Mouse (Mus musculus): ENCODE results near the gene Me1. TPM values are rescaled to one million over a fixed set of nuclear protein-coding genes. Genes with fewer than 3 reads are reported as not detected.

The Me1 gene
- total RNA-seq, 4 experiments from 2014 or later = 50.5 to 62.9 (median 52.2) TPM

DNA sequence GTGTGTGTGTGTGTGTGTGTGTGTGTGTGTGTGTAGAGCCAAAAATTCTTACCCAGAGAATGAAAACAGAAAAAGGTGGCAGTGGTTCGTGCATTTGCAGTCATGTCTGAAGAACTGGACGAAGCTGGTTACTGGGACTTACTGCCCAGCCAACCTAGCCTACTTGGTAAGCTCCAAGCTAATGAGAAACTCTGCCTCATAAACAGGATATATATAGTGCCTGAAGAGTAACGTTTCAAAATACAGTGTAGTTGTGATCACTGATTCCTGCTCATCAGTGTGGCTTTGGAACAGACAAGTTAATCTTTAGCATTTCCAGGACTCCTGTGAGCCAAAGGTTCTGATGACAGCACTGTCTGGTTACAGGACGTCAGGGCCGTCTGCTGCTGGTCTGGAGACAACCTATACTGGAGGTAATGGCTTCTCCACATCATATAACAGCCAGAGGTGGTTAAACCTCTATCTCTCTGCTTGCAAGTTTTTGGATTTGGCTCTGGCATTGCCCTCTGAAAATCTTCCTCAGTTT lies 146.1 kb downstream of the Me1 start:
- no peak for DNase-seq (ENCODE audit: low spot score in 2 of 2)

DNA sequence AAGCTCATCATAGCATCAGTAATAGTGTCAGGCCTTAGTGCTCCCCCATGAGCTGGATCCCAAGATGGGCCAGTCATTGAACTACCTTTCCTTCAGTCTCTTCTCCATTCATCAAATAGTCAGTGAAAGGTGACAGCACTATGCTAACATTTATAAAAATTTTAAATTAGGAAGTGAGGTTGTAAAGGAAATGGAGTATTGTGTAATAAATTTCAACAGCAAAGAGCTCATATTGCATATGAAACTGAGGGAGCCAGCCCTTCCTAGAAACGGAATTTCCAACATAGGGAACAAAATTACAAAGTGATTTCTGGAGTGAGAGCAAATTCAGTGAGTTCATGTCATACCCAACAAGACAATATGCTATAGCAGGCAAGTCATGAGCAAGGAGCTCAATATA lies 151.2 kb downstream of the Me1 start:
- DNase-seq (ENCODE audit: low spot score in 2 of 2) = no peak

DNA sequence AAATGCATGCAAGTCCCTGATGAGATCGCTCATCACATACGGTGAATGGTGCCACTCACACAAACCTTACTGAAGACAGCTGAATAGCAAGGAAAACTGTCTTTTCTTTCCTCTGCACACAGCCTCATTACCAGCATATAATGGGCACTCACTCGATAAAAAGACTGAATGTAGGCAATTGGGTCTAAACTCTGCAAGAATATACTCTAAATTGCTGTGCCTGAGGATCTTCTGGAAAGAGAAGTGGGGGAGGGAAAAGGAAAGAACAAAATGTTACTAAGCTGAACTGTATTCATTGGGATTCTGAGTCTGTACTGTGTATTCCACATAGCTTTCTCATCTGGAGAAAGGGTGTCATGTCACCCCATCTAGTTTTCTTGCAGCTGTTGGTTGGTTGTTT lies 152.3 kb downstream of the Me1 start:
- no peak for DNase-seq (ENCODE audit: low spot score in 2 of 2)

GRCm38 (mm10) chr9:86534071-86534470 lies 161.7 kb downstream of the Me1 start:
- no peak for DNase-seq (ENCODE audit: low spot score in 2 of 2)

Other genes with a start within 250 kb of the Me1 start
- gene Ube2cbp, start 231.0 kb downstream of the Me1 start, total RNA-seq (2022) = 1 to 10 TPM; 6.2 to 9.4 (median 7.9) TPM
- gene Dop1a, start 228.8 kb downstream of the Me1 start, total RNA-seq (2022) = 10 to 100 TPM; 53.2 to 62.0 (median 57.5) TPM
- gene Pgm3, start 124.1 kb downstream of the Me1 start, total RNA-seq (2022) = 10 to 100 TPM; 17.9 to 21.1 (median 18.7) TPM
- gene Rwdd2a, start 124.0 kb downstream of the Me1 start, total RNA-seq (2022) = 10 to 100 TPM; 28.6 to 32.2 (median 30.4) TPM
- 1 to 10 TPM; 2.0 to 2.7 (median 2.3) TPM for gene Prss35, start 47.7 kb upstream of the Me1 start, total RNA-seq (2022)
- gene Snap91, start 184.7 kb upstream of the Me1 start, total RNA-seq (2022) = 100 to 1,000 TPM; 356 to 442 (median 391) TPM

Measured in left cerebral cortex, adult 8-10 months (tissue).